Mouse (Mus musculus) ES-E14 (cell line): ENCODE measurements around the gene Nxpe3.

Source experiments
- CHD2 ChIP-seq: IDR thresholded peaks from 2 replicates; pipeline ENCODE4 v1.6.1; 2014; ENCODE audit warnings: mild to moderate bottlenecking, low read depth, low read length, inconsistent platforms
- HCFC1 ChIP-seq: IDR thresholded peaks from 2 replicates; pipeline ENCODE4 v1.6.1; 2012; ENCODE audit warnings: low read length, inconsistent platforms, borderline replicate concordance; ENCODE audit not compliant: insufficient read depth
- MAFK ChIP-seq: IDR thresholded peaks from 2 replicates; pipeline ENCODE4 v1.6.1; 2014; ENCODE audit warnings: mild to moderate bottlenecking, low read depth, low read length, inconsistent platforms; ENCODE audit not compliant: insufficient read depth
- ZC3H11A ChIP-seq: IDR thresholded peaks from 2 replicates; pipeline ENCODE4 v1.6.1; 2012; ENCODE audit warnings: low read depth, mild to moderate bottlenecking, inconsistent platforms, low read length, borderline replicate concordance
- ZNF384 ChIP-seq: IDR thresholded peaks from 2 replicates; pipeline ENCODE4 v1.6.1; 2012; ENCODE audit warnings: low read depth, low read length, inconsistent platforms

GRCm38 (mm10) chr16:55933681-55934343, 38.7 kb upstream of the Nxpe3 start:
- TF ChIP-seq HCFC1 (no peak), ZC3H11A (no peak), CHD2 (no peak), ZNF384 (no peak), MAFK (no peak)
